Mouse (Mus musculus): ENCODE results near the gene Tmem246.

Gene Tmem246

GRCm38 (mm10) chr4:49581256-49581655, 16.4 kb downstream of the Tmem246 start:
- DNase-seq (ENCODE audit: low spot score in 2 of 2) = no peak

GRCm38 (mm10) chr4:49572194-49572593, 25.5 kb downstream of the Tmem246 start:
- no peak for DNase-seq (ENCODE audit: low spot score in 2 of 2)

GRCm38 (mm10) chr4:49567613-49568012, 30.1 kb downstream of the Tmem246 start:
- DNase-seq (ENCODE audit: low spot score in 2 of 2) = peak; percentile 32 to 53

- peak in 1 of 2 experiments; percentile 13 for DNase-seq (ENCODE audit: low spot score in 2 of 2)
Measured at GRCm38 (mm10) chr4:49559915-49560772, 37.5 kb downstream of the Tmem246 start.

- DNase-seq (ENCODE audit: low spot score in 2 of 2) = no peak
Measured at GRCm38 (mm10) chr4:49558181-49558580, 39.5 kb downstream of the Tmem246 start.

GRCm38 (mm10) chr4:49557375-49557774, 40.3 kb downstream of the Tmem246 start:
- no peak for DNase-seq (ENCODE audit: low spot score in 2 of 2)

GRCm38 (mm10) chr4:49553380-49553779, 44.3 kb downstream of the Tmem246 start:
- no peak for DNase-seq (ENCODE audit: low spot score in 2 of 2)

- no peak for DNase-seq (ENCODE audit: low spot score in 2 of 2)
Measured at GRCm38 (mm10) chr4:49549383-49549782, 48.3 kb downstream of the Tmem246 start, which contains the start of gene Aldob. Aldob (minus strand) TSS chr4:49549546.

- no peak for DNase-seq (ENCODE audit: low spot score in 2 of 2)
Measured at GRCm38 (mm10) chr4:49547544-49548219, 50.0 kb downstream of the Tmem246 start.

- DNase-seq (ENCODE audit: low spot score in 2 of 2) = no peak
Measured at GRCm38 (mm10) chr4:49546873-49547543, 50.7 kb downstream of the Tmem246 start.

- DNase-seq (ENCODE audit: low spot score in 2 of 2) = no peak
Measured at GRCm38 (mm10) chr4:49546026-49546425, 51.6 kb downstream of the Tmem246 start.

- DNase-seq (ENCODE audit: low spot score in 2 of 2) = no peak
Measured at GRCm38 (mm10) chr4:49540966-49541365, 56.7 kb downstream of the Tmem246 start.

- no peak for DNase-seq (ENCODE audit: low spot score in 2 of 2)
Measured at GRCm38 (mm10) chr4:49539665-49540064, 58.0 kb downstream of the Tmem246 start.

GRCm38 (mm10) chr4:49536671-49537070, 61.0 kb downstream of the Tmem246 start:
- DNase-seq (ENCODE audit: low spot score in 2 of 2) = no peak

- DNase-seq (ENCODE audit: low spot score in 2 of 2) = no peak
Measured at GRCm38 (mm10) chr4:49535675-49536294, 61.9 kb downstream of the Tmem246 start.

GRCm38 (mm10) chr4:49535036-49535435, 62.6 kb downstream of the Tmem246 start:
- no peak for DNase-seq (ENCODE audit: low spot score in 2 of 2)
